Mouse (Mus musculus): ENCODE measurements around the gene Gm42957.
"Not testable (repeated sequence)": the region's sequence is repeated elsewhere in the genome, so short reads cannot be mapped to it uniquely, and the experiment has no call there.

Gm42957 gene

DNA sequence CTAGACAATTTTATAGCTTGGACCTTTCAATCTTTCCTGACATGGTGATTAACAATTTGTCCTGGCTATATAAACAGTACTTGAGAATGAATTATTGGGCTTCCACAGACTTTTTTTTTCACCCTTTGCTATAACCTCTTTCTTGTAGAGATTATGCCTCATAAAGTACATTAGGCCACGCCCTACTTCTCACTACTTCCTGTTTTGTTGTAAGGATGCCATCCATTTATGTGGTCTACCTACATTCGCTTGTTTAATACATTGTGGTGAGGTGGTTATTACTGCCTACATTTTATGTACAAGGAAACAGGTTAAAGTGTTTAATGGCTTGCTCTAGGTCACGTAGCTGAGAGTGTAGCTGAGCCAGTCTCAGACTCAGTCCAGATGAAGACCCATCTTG lies 39.9 kb downstream of the Gm42957 start:
- no peak for DNase-seq (ENCODE audit: low spot score in 2 of 2)

DNA sequence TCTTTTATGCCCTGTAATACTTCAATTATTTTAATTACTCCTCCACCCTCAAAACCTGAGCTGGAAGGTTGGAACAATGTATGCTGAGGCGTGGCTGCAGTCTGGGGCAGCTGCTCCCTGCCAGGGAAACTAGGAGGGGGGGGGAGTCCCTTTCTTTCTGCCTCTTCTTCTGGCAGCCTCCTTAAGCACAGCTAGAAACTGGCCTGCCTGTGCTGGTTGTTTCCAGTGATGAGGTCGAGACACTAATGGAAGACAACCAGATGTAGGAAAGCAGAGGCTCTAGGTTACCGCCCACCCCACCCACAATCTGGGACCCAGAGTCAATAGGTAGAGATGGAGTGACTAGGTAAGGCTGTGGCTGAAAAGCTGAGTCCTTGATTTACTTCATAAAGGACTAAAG lies 40.4 kb downstream of the Gm42957 start:
- DNase-seq (ENCODE audit: low spot score in 2 of 2): no peak

DNA sequence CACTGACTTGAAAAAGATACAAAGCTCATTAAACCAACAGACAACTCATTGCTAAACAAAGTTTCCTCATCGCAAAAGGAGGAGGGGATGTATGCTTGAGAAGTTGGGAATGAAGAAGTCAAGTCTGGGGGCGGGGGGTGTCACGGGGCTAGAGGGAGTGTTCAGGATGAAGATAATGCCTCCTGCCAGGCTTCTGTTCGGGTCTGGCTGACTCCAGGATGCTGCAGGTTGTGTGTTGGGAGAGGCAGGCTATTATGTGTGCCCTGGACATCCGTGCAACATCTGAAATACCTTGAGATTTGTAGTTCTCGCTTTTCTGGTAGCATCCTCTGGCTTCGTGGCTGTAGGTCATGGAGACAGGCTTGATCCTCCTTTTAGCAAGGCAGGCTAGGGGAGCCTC lies 43.2 kb downstream of the Gm42957 start:
- no peak for DNase-seq (ENCODE audit: low spot score in 2 of 2)

DNA sequence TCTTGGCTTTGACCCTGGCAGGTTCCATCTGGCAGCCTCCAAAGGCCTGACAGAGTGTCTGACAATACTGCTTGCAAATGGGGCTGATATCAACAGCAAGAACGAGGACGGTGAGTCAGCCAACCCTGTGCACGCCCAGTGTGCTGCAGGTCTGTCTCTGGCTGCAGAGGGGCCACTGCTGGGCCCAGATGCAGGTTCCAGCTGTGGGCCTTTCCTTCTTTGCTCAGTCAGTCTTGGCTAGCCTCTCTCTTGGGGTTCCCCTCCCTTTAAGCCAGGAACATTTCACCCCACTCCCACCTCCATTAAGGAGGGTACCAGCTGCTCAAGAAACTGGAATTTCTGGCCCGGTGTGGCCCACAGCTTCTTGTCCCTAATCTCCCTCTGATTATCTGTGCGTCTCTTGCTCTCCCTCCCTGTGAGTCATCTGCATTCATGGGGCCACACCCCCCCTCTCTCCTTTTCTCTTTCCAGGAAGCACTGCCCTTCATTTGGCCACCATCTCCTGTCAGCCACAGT lies 43.9 kb downstream of the Gm42957 start:
- no peak for DNase-seq (ENCODE audit: low spot score in 2 of 2)

DNA sequence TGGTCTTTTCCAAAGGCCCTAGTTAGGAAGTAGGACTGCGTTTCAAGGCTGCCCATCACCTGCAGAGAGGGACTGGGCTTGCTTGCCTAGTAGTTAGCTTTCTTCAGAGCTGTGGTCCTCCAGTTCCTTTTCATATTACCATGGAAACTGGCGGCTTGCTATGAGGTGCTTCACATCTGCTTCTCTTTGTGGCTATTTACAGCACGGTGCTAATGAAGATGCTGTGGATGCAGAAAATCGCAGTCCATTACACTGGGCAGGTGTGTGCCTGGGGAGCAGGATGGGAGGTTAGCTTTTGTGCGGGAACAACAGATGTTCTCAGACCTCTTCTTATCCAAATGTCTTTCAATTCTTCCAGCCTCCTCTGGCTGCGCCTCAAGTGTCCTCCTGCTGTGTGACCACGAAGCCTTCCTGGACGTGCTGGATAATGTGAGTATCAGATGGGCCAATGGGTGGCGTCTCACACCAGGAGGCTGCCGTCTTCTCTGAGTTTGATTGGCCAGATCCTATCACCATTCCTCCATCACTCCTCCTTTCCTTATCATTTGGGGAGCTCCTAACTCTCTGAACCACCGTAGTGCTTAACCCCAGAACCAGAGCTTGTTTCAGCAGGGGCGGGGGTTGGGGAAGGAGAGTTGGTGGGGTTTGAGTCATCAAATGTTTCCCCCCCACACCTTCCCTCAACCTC lies 45.1 kb downstream of the Gm42957 start:
- no peak for DNase-seq (ENCODE audit: low spot score in 2 of 2)

DNA sequence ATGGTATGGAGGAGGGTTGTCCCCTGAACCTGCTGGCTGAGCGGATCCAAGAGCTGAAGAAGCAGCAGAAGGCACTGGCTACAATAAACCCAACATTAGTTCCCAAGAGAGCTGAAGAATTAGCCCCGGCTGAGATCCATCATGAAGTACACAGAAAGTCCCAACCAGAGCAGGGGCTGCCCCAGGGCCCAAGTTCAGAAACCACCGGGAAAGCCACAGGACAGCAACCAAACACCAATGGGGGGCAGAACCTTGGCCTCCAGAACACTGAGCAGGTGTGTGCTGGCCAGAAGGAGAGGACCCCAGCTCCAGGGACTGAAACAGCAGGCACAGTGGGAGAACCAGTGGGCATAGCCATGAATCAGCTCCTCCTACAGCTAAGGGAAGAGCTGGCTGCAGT lies 48.2 kb downstream of the Gm42957 start:
- DNase-seq (ENCODE audit: low spot score in 2 of 2): no peak

DNA sequence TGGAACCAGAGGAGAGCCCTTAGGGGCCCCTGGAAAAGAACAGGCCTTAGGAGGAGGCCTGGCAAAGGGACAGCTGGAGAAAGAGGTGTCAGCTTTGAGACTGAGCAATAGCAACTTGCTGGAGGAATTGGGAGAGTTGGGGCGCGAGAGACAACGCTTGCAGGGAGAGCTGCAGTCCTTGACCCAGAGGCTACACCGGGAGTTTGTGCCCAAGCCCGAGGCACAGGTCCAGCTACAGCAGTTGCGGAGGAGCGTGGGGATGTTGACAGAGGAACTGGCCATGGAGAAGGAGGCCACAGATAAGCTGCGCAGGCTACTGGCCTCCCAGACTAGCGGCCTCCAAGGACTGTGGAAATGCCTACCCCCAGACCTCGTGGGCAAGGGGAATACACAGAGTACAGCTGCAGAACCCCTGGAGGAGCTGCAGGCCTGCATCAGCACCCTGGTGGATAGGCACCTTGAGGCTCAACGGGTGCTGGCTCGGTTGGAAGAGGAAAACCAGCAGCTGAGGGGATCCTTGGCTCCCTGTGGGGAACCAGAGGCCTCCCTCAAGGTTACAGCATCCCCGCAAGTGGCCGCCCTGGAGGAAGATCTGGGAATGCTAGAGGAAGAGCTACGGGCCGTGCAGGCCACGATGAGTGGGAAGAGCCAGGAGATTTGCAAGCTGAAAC lies 49.0 kb downstream of the Gm42957 start:
- DNase-seq (ENCODE audit: low spot score in 2 of 2): no peak

DNA sequence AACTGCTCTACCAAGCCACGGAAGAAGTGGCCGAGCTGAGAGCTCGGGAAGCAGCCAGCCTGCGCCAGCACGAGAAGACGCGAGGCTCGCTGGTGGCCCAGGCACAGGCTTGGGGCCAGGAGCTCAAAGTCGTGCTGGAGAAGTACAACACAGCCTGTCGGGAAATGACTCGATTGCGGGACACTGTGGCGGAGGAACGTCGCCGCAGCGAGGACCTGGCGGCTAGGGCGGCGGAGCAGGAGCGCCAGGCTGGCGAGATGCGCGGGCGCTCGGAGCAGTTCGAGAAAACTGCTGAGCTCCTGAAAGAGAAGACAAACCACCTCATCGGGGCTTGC lies 49.5 kb downstream of the Gm42957 start:
- no peak for DNase-seq (ENCODE audit: low spot score in 2 of 2)

DNA sequence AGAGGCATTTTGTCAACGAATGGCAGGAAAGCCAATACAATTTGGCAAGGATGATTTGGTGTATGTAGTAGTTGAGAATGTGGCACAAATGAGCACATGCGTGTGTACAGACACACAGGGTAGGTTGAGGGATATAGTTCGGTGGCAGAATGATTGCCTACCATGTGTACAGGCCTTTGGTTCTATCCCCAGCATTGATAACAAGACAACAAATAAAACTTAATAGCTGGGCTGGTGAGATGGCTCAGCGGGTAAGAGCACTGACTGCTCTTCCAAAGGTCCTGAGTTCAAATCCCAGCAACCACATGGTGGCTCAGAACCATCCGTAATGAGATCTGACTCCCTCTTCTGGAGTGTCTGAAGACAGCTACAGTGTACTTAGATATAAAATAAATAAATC lies 50.8 kb downstream of the Gm42957 start:
- not testable (repeated sequence) for DNase-seq (ENCODE audit: low spot score in 2 of 2)

DNA sequence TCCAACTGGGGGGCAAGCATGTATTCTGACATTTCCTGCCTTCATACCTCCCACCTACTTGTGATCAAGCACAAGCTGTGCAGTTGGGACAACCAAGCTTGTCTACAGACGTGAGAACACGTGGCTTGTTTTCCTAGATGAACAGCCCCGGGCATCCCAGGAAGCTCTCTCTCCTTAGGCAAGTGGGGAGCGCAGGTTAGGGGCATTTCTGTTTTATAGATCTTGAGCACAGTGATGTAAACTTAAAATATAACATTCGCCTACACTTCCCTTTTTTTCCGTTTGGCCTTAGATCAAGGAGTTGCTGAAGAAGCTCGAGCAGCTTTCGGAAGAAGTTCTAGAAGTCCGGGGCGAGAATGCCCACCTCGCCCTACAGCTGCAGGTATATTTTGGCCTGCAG lies 53.6 kb downstream of the Gm42957 start:
- DNase-seq (ENCODE audit: low spot score in 2 of 2): no peak

DNA sequence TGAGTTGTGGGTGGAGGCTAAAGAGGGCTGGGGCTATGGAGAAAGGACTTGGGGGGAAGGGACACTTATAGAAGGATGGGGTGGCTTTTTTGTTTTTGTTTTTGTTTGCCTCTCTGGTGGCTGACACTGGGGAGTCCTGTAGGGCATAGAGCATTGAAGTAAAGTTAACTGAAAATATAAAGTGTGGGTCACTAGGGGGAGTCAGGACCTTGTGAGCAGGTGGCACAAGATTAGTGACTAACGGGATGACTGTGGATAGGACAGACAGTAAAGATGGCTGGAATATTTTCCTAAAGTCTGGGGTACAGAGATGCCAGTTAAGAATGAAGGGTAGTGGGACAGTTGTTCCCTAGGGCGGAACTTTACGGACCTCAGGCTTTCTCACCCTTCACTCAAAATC lies 55.0 kb downstream of the Gm42957 start:
- no peak for DNase-seq (ENCODE audit: low spot score in 2 of 2)

DNA sequence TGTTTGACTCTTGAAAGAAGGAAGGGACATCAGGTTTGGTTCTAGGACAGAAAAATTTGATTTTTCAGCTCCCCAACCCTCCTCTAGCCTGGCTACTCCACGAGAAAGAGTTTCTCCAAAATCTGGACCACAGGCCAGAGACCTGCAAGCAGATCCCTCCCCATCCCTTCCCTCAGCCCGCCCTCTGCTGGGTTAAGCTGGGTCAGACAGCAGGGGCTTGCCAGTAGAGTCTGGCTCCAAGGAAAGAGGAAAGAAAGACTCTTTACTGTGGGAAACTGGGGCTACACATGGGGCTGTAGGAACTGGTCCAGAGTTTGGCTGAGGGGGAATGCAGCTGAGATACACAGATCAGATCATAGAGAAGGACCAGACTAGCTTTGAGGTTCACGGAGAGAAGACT lies 57.2 kb downstream of the Gm42957 start:
- no peak for DNase-seq (ENCODE audit: low spot score in 2 of 2)

DNA sequence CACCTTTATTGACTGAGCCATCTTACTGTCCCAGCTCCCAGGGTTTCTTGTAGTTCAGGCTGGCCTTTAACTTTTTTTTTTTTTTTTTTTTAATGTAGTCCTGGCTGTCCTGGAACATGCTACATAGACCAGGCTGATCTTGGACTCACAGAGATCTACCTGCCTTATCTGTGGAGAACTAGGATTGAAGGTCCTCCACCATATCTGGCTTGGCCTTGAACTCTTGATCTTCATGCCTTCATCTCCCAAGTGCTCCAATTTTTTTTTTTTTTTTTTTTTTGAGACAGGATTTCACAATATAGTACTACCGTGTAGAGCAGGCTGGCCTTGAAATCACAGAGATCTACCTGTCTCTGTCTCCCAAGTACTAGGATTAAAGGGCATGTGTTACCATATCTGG lies 58.3 kb downstream of the Gm42957 start:
- DNase-seq (ENCODE audit: low spot score in 2 of 2): no peak

DNA sequence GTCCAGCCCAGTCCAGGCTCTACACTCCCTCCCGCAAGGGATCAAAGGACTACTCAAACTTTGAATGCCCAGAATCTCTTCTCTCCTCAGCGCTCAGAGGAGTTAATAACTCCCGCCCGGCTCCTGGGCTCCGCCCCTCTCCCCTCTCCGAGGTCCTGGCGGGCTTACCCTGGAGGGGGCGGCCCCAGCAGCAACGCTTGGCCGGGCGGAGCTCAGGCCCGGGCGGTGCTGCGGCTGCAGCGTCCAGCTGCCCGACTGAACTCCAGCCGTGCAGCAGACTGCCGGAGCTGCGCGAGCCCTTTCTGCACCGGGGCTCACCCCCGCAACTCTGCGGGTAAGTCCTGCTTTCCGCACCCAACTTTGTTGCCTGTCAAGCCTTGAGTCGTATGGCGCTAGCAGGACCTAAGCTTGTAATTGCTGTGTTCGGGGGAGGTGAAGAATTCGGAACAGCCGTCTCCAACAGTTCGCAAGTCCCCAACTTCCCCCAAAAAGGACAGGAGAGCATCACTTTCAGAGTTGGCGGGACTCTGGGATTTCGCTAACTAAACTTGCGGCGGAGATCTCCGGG lies 61.0 kb downstream of the Gm42957 start, which contains the start of gene Pias3:
TSS of gene Pias3 (plus strand) at position 187 of the 568 bp plus-strand sequence.
- peak; percentile 70 to 83 for DNase-seq (ENCODE audit: low spot score in 2 of 2)

DNA sequence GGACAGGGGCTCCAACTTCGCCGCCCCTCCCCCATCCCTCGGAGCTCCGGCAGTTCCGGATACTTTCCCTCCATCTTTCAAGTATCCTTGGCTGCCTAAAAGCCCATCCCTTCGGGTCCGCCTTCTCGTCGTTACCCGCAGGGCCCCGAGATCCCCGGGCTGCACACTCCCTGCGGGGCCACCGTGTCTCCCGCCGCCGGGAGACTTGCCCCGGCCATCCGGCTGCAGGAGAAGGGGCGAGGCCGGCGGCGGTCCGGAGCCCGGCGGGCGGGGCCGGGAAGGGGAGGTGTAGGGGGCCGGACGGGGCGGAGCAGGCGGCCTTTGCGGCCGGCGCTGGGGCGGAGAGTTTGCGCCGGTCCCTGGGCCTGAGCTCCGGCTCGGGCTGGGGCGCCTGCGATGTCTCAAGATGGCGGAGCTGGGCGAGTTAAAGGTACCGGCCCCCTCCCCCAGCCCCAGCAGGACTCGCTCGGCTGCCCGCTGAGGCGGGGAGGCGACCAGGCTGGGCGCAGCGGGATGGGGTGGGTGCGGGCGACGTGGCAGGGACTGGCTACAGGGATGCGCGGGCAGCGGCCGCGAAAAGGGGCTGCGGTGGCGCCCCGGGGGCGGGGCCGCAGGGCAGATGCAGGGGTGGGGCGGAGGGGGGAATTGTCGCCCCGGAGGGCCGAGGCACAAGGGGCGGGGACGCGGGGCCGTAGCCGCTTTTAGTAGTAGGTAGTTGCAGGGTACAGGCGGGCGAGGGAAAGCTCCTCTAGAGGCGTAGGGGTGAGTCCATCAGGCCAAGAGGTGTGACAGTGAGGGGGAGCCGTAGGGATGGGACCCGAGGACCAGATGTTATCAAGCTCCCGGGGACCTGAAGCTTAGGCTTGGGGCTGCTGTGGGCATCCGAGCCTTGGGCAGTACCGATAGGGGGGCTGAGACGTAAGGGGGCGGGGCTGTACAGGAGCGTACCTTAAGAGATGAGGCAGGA lies 61.8 kb downstream of the Gm42957 start:
- peak; percentile 86 to 93 for DNase-seq (ENCODE audit: low spot score in 2 of 2)

DNA sequence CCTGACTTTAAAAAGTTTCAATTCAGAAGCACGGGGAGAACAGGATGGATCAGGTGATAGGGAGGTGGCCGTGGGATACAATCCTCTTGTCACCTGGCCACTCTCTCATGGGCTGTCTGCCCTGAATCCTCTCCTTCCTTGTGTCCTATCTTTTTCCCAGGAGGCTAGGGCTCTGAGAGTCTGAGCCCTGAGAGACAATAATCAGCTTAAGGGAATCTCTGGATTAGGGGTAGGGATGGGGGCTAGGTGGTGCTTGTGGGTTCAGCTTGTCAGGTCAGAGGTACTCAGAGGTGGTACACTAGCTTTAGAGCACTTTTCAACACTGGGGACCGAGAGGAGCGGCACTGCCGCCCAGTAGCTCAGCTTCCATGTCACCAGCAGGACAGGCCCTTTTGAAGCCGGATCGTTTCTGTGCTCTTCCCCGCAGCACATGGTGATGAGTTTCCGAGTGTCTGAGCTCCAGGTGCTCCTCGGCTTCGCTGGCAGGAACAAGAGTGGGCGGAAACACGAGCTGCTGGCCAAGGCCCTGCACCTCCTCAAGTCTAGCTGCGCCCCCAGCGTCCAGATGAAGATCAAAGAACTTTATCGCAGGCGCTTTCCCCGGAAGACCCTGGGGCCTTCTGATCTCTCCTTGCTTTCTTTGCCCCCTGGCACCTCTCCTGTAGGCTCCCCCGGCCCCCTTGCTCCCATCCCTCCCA lies 63.9 kb downstream of the Gm42957 start:
- DNase-seq (ENCODE audit: low spot score in 2 of 2): no peak

DNA sequence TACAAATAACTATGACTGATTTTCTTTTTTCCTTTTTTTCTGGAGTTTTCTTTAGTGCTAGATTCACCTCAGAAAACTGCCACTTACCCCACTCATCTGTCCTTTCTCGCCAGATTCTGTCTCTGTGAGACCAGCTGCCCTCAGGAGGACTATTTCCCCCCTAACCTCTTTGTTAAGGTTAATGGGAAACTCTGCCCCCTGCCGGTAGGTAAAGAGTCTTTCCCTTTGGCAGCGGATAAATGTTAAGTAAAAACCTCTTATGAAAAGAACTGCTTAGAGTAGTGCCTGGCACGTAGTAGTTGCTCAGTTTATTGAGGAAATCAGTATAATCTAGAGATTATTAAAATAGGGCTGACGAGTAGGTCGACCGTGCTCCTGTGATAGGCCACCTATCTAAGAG lies 65.1 kb downstream of the Gm42957 start:
- DNase-seq (ENCODE audit: low spot score in 2 of 2): no peak

DNA sequence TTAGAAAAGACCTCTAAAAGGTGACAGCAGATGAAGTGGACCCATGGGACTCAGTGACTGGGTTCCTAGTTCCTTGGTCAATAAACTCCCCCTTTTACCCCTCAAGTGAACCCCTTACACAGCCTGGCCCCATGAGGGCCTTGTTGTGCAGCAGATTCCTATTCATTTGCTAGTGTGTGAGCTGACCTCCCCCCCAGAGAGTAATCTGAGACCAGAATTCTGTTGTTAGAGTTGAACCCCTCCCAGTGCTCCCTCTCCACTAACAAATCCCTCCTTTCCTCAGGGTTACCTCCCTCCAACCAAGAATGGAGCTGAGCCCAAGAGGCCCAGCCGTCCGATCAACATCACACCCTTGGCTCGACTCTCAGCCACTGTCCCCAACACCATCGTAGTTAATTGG lies 65.7 kb downstream of the Gm42957 start:
- DNase-seq (ENCODE audit: low spot score in 2 of 2): no peak

Data from spleen, postnatal 4 days (tissue).